Mouse (Mus musculus) E14TG2a.4 (cell line): ENCODE measurements around the gene Mmel1.
A peak's percentile ranks its signal among the peaks of the same experiment; 100 is the strongest.

Source experiments
- H3K27me3 ChIP-seq: 2 replicates; pipeline ENCODE4 v1.6.1; 2014; ENCODE audit warnings: low read length, control low read depth; ENCODE audit not compliant: insufficient read depth
- H3K36me3 ChIP-seq: 2 replicates; pipeline ENCODE4 v1.6.1; 2014; ENCODE audit warnings: low read length, control low read depth; ENCODE audit not compliant: insufficient read depth
- H3K4me1 ChIP-seq: replicated peaks from 2 replicates; pipeline ENCODE4 v1.6.1; 2014; ENCODE audit warnings: low read depth, low read length, control low read depth
- H3K4me3 ChIP-seq: replicated peaks from 2 replicates; pipeline ENCODE4 v1.5.1; 2014; ENCODE audit warnings: mild to moderate bottlenecking, low read length
- H3K9me3 ChIP-seq: 2 replicates; pipeline ENCODE4 v1.6.1; 2014; ENCODE audit warnings: low read length, control low read depth
- CTCF ChIP-seq: conservative IDR thresholded peaks from 2 replicates; pipeline ENCODE4 v1.5.1; 2014; ENCODE audit warnings: low read length
- NANOG ChIP-seq: IDR thresholded peaks from 2 replicates; pipeline ENCODE4 v1.6.1; 2014; ENCODE audit warnings: borderline replicate concordance, low read length, mixed read lengths
- POU5F1 ChIP-seq: IDR thresholded peaks from 2 replicates; pipeline ENCODE4 v1.6.1; 2014; ENCODE audit warnings: low read length, borderline replicate concordance

Gene Mmel1

GRCm38 (mm10) chr4:154857366-154858240 is 11.8 kb upstream of the Mmel1 start:
- Histone ChIP-seq H3K36me3 (no peaks in the 10 kb centered on the region), H3K4me3 (no peak overlapping the region), H3K9me3 (no peaks in the 10 kb centered on the region), H3K27me3 (peaks cover 24% of the 10 kb centered on the region), H3K4me1 (peaks cover 38% of the 10 kb centered on the region)
- no peak for TF ChIP-seq POU5F1
- TF ChIP-seq NANOG: no peak
- TF ChIP-seq CTCF: no peak

GRCm38 (mm10) chr4:154858601-154859000 is 10.8 kb upstream of the Mmel1 start:
- Histone ChIP-seq H3K9me3 (no peaks in the 10 kb centered on the region), H3K27me3 (peaks cover 24% of the 10 kb centered on the region), H3K4me3 (no peak overlapping the region), H3K4me1 (peaks cover 43% of the 10 kb centered on the region), H3K36me3 (no peaks in the 10 kb centered on the region)
- TF ChIP-seq NANOG (no peak), POU5F1 (no peak), CTCF (no peak)

GRCm38 (mm10) chr4:154861967-154862366 is 7.4 kb upstream of the Mmel1 start:
- Histone ChIP-seq H3K27me3 (peaks cover 4% of the 10 kb centered on the region; the same call in 1 of the 2 replicates), H3K4me3 (no peak overlapping the region), H3K36me3 (no peaks in the 10 kb centered on the region), H3K4me1 (peaks cover 45% of the 10 kb centered on the region), H3K9me3 (no peaks in the 10 kb centered on the region)
- TF ChIP-seq NANOG: no peak

GRCm38 (mm10) chr4:154863436-154863935 is 5.9 kb upstream of the Mmel1 start:
- peak overlapping the region; percentile 71; the same call in 1 of the 2 replicates for H3K4me3 ChIP-seq
- H3K36me3 ChIP-seq: no peaks in the 10 kb centered on the region
- H3K27me3 ChIP-seq: peaks cover 8% of the 10 kb centered on the region; the same call in 1 of the 2 replicates
- no peaks in the 10 kb centered on the region for H3K9me3 ChIP-seq
- H3K4me1 ChIP-seq: peaks cover 34% of the 10 kb centered on the region
- TF ChIP-seq CTCF (no peak), NANOG (no peak), POU5F1 (no peak)

GRCm38 (mm10) chr4:154864271-154864771 is 5.1 kb upstream of the Mmel1 start:
- Histone ChIP-seq H3K9me3 (no peaks in the 10 kb centered on the region), H3K4me1 (peaks cover 34% of the 10 kb centered on the region), H3K36me3 (no peaks in the 10 kb centered on the region), H3K4me3 (peak overlapping the region; percentile 71), H3K27me3 (peaks cover 9% of the 10 kb centered on the region; the same call in 1 of the 2 replicates)
- TF ChIP-seq NANOG (no peak), CTCF (0 out of 2 replicates have a peak, but pooled peaks have one; percentile 9)

- Histone ChIP-seq H3K4me1 (peaks cover 34% of the 10 kb centered on the region), H3K27me3 (peaks cover 12% of the 10 kb centered on the region), H3K4me3 (peak overlapping the region; percentile 71), H3K9me3 (no peaks in the 10 kb centered on the region), H3K36me3 (no peaks in the 10 kb centered on the region)
- TF ChIP-seq CTCF (no peak), NANOG (no peak), POU5F1 (no peak)
These were observed 4.2 kb upstream of the Mmel1 start for GRCm38 (mm10) chr4:154864961-154865760.

- Histone ChIP-seq H3K27me3 (peaks cover 20% of the 10 kb centered on the region), H3K9me3 (no peaks in the 10 kb centered on the region), H3K4me3 (no peak overlapping the region), H3K4me1 (peaks cover 29% of the 10 kb centered on the region), H3K36me3 (no peaks in the 10 kb centered on the region)
- TF ChIP-seq POU5F1: no peak
- TF ChIP-seq NANOG: no peak
- no peak for TF ChIP-seq CTCF
These were observed 3.0 kb upstream of the Mmel1 start for GRCm38 (mm10) chr4:154866391-154866790.

- H3K4me3 ChIP-seq: no peak overlapping the region
- peaks cover 24% of the 10 kb centered on the region for H3K27me3 ChIP-seq
- H3K36me3 ChIP-seq: no peaks in the 10 kb centered on the region
- no peaks in the 10 kb centered on the region for H3K9me3 ChIP-seq
- TF ChIP-seq NANOG: no peak
- TF ChIP-seq CTCF: no peak
- TF ChIP-seq POU5F1: no peak
- H3K4me1 ChIP-seq: peaks cover 34% of the 10 kb centered on the region
These were observed 2.1 kb upstream of the Mmel1 start for GRCm38 (mm10) chr4:154867257-154867656.
